Mouse (Mus musculus): Measurements from ENCODE around the gene Mum1. TPM values are rescaled to one million over a fixed set of nuclear protein-coding genes. Genes with fewer than 3 reads are reported as not detected.

Mum1 gene
- total RNA-seq, 2 experiments from 2014 or later: 43.5 to 45.3 TPM

- intact Hi-C loops (cut with DNase I): no loop called here
- peak; percentile 90 to 96 for DNase-seq (ENCODE audit: extremely low spot score in 1 of 2, low spot score in 2 of 2)
Observed at GRCm38 (mm10) chr10:80260642-80261584, 34.7 kb downstream of the Mum1 start, which contains the start of the genes Gamt and Dazap1. Gamt (minus strand) TSS chr10:80261012. Dazap1 (plus strand) TSS chr10:80261486.

- intact Hi-C loops (cut with DNase I): no loop called here
- DNase-seq (ENCODE audit: extremely low spot score in 1 of 2, low spot score in 2 of 2): peak; percentile 83 to 99
Observed at GRCm38 (mm10) chr10:80261585-80261968, 35.3 kb downstream of the Mum1 start.

- intact Hi-C loops (cut with DNase I): no loop called here
- DNase-seq (ENCODE audit: extremely low spot score in 1 of 2, low spot score in 2 of 2): no peak
Observed at GRCm38 (mm10) chr10:80262169-80262568, 35.9 kb downstream of the Mum1 start.

- DNase-seq (ENCODE audit: extremely low spot score in 1 of 2, low spot score in 2 of 2): no peak
- intact Hi-C loops (cut with DNase I): no loop called here
Observed at GRCm38 (mm10) chr10:80262776-80263365, 36.6 kb downstream of the Mum1 start.

GRCm38 (mm10) chr10:80264341-80265148, 38.3 kb downstream of the Mum1 start:
- peak; percentile 99 to 100 for DNase-seq (ENCODE audit: extremely low spot score in 1 of 2, low spot score in 2 of 2)
- intact Hi-C loops (cut with DNase I): no loop called here

- DNase-seq (ENCODE audit: extremely low spot score in 1 of 2, low spot score in 2 of 2): no peak
- intact Hi-C loops (cut with DNase I): no loop called here
Observed at GRCm38 (mm10) chr10:80265149-80265486, 38.9 kb downstream of the Mum1 start.

- intact Hi-C loops (cut with DNase I): no loop called here
- DNase-seq (ENCODE audit: extremely low spot score in 1 of 2, low spot score in 2 of 2): no peak
Observed at GRCm38 (mm10) chr10:80270099-80270498, 43.9 kb downstream of the Mum1 start.

GRCm38 (mm10) chr10:80270734-80271181, 44.5 kb downstream of the Mum1 start:
- intact Hi-C loops (cut with DNase I): no loop called here
- DNase-seq (ENCODE audit: extremely low spot score in 1 of 2, low spot score in 2 of 2): no peak

- intact Hi-C loops (cut with DNase I): no loop called here
Observed at GRCm38 (mm10) chr10:80271186-80271843, 45.1 kb downstream of the Mum1 start.

GRCm38 (mm10) chr10:80271870-80272585, 45.8 kb downstream of the Mum1 start:
- intact Hi-C loops (cut with DNase I): no loop called here
- DNase-seq (ENCODE audit: extremely low spot score in 1 of 2, low spot score in 2 of 2): no peak

More at GRCm38 (mm10) chr10:80271186-80271843, 45.1 kb downstream of the Mum1 start:
- no peak for DNase-seq (ENCODE audit: extremely low spot score in 1 of 2, low spot score in 2 of 2)

GRCm38 (mm10) chr10:80273847-80274246, 47.6 kb downstream of the Mum1 start:
- intact Hi-C loops (cut with DNase I): no loop called here
- DNase-seq (ENCODE audit: extremely low spot score in 1 of 2, low spot score in 2 of 2): no peak

GRCm38 (mm10) chr10:80276238-80276637, 50.0 kb downstream of the Mum1 start:
- no peak for DNase-seq (ENCODE audit: extremely low spot score in 1 of 2, low spot score in 2 of 2)
- intact Hi-C loops (cut with DNase I): no loop called here

- intact Hi-C loops (cut with DNase I): no loop called here
- DNase-seq (ENCODE audit: extremely low spot score in 1 of 2, low spot score in 2 of 2): no peak
Observed at GRCm38 (mm10) chr10:80278390-80278789, 52.2 kb downstream of the Mum1 start.

- DNase-seq (ENCODE audit: extremely low spot score in 1 of 2, low spot score in 2 of 2): no peak
- intact Hi-C loops (cut with DNase I): no loop called here
Observed at GRCm38 (mm10) chr10:80279273-80279672, 53.0 kb downstream of the Mum1 start.

- DNase-seq (ENCODE audit: extremely low spot score in 1 of 2, low spot score in 2 of 2): no peak
- intact Hi-C loops (cut with DNase I): no loop called here
Observed at GRCm38 (mm10) chr10:80281304-80281703, 55.1 kb downstream of the Mum1 start.

- no peak for DNase-seq (ENCODE audit: extremely low spot score in 1 of 2, low spot score in 2 of 2)
- intact Hi-C loops (cut with DNase I): no loop called here
Observed at GRCm38 (mm10) chr10:80281921-80282371, 55.7 kb downstream of the Mum1 start.

GRCm38 (mm10) chr10:80282481-80283441, 56.5 kb downstream of the Mum1 start:
- intact Hi-C loops (cut with DNase I): no loop called here
- DNase-seq (ENCODE audit: extremely low spot score in 1 of 2, low spot score in 2 of 2): no peak

All from left cerebral cortex, postnatal 10 days (tissue).